12 mouse cellular contexts compared by ENCODE assay signal in genomic region chr1:71540437-71540836, GRCm38 (mm10). TPM values are rescaled to one million over a fixed set of nuclear protein-coding genes. Genes with fewer than 3 reads are reported as not detected.
DNase-seq lines count a peak whose midpoint lies in the region; ATAC-seq lines count a peak whose summit lies in the region.
"Had no signal": no experiment of that assay in that cellular context is flagged by ENCODE, and none has a peak within 500 bp of the region (broad histone marks: within the 10 kb centered on the region; RNA-seq: fewer than 3 reads in every experiment).

No protein-coding gene starts in this region.

- ATAC-seq in cerebellum, adult (ENCODE audit: insufficient number of reproducible peaks, low FRiP score, low TSS enrichment), result no peak
- peak; percentile 41 for ATAC-seq in lung, embryonic 16.5 days (ENCODE audit: low read depth)

- no peaks in the 10 kb centered on the region for H3K36me3 ChIP-seq in lung, embryonic 16.5 days (ENCODE audit: control insufficient read depth, insufficient read depth, low read length)
- H3K36me3 ChIP-seq: hindbrain, embryonic 15.5 days; limb, embryonic 15.5 days had no signal

- H3K9me3 ChIP-seq in lung, embryonic 16.5 days (ENCODE audit: control insufficient read depth, low read length), result no peaks in the 10 kb centered on the region
- H3K9me3 ChIP-seq: hindbrain, embryonic 15.5 days; limb, embryonic 15.5 days had no signal

- no peak overlapping the region for H3K4me3 ChIP-seq in lung, embryonic 16.5 days (ENCODE audit: low read length)
- H3K4me3 ChIP-seq: hindbrain, embryonic 15.5 days; limb, embryonic 15.5 days had no signal

- H3K27ac ChIP-seq in lung, embryonic 16.5 days (ENCODE audit: low read length), result no peak overlapping the region
- H3K27ac ChIP-seq: hindbrain, embryonic 15.5 days; limb, embryonic 15.5 days had no signal

- WGBS in lung, embryonic 16.5 days, result 57% methylated on average over 3 of the region's 3 CpGs

- no peaks in the 10 kb centered on the region for H3K4me1 ChIP-seq in lung, embryonic 16.5 days (replicated peaks; ENCODE audit: control insufficient read depth, insufficient read depth, low read length)
- H3K4me1 ChIP-seq: hindbrain, embryonic 15.5 days; limb, embryonic 15.5 days had no signal

- no peak overlapping the region for H3K9ac ChIP-seq in lung, embryonic 16.5 days (ENCODE audit: low read length)
- H3K9ac ChIP-seq: hindbrain, embryonic 15.5 days; limb, embryonic 15.5 days had no signal

- no peak overlapping the region for H3K4me2 ChIP-seq in lung, embryonic 16.5 days (ENCODE audit: low read depth, low read length)
- H3K4me2 ChIP-seq: hindbrain, embryonic 15.5 days; limb, embryonic 15.5 days had no signal

- H3K27me3 ChIP-seq in lung, embryonic 16.5 days (ENCODE audit: control insufficient read depth, insufficient read depth, low read depth, low read length), result no peaks in the 10 kb centered on the region
- H3K27me3 ChIP-seq: hindbrain, embryonic 15.5 days; limb, embryonic 15.5 days had no signal

- peak; percentile 6 for DNase-seq in cerebellum, adult 11-12 months
- DNase-seq in kidney, postnatal 4 days, result peak; percentile 24 to 39
- DNase-seq in kidney, adult 18-20 months, result no peak
- DNase-seq in cerebellum, postnatal 25 days, result peak; percentile 50 to 61
- DNase-seq in frontal cortex, postnatal 25 days (ENCODE audit: low spot score in 2 of 2), result no peak
- DNase-seq in natural killer cell, adult 2 months (ENCODE audit: low spot score in 2 of 2), result no peak
- DNase-seq: adrenal gland, postnatal 10 days; spleen, adult 18-20 months had no signal

RNA-seq across cellular contexts. Expression of gene Atic, which starts 16.5 kb away (rescaled TPM):
- 48.4 and 49.5 TPM in 2 replicates for polyA plus RNA-seq in lung, embryonic 16.5 days (2015; fragmentation: Nextera tagmentation; extraction: Ambion mirVana)

Comparison
In these comparisons a context has a peak if more than half of its experiments do, and no peak if none do; other contexts are left out.
1. DNase-seq: peak in cerebellum, adult 11-12 months (single experiment), kidney, postnatal 4 days (2 of 2) and cerebellum, postnatal 25 days (2 of 2); none in kidney, adult 18-20 months (single experiment), frontal cortex, postnatal 25 days (0 of 2) and natural killer cell, adult 2 months (0 of 2).